Mouse (Mus musculus) embryo, embryonic 11.5 days (tissue): ENCODE data around the gene Notch2.

Experiments
- DNase-seq: peaks from one replicate; pipeline ENCODE4 v3.0.0-alpha.2; 2012; ENCODE audit warnings: low read depth, low spot score

Notch2 gene

GRCm38 (mm10) chr3:97993920-97994545 is 19.3 kb upstream of the Notch2 start:
- no peak for DNase-seq

- no peak for DNase-seq
Measured at GRCm38 (mm10) chr3:97994818-97995217, 18.5 kb upstream of the Notch2 start.

- DNase-seq, result no peak
Measured at GRCm38 (mm10) chr3:97998349-97998748, 15.0 kb upstream of the Notch2 start.

- no peak for DNase-seq
Measured at GRCm38 (mm10) chr3:98003558-98003957, 9.8 kb upstream of the Notch2 start.

- DNase-seq, result no peak
Measured at GRCm38 (mm10) chr3:98004231-98004630, 9.1 kb upstream of the Notch2 start.

GRCm38 (mm10) chr3:98005306-98005705 is 8.0 kb upstream of the Notch2 start:
- no peak for DNase-seq

- no peak for DNase-seq
Measured at GRCm38 (mm10) chr3:98006046-98006691, 7.2 kb upstream of the Notch2 start.

- no peak for DNase-seq
Measured at GRCm38 (mm10) chr3:98006973-98007372, 6.4 kb upstream of the Notch2 start.

GRCm38 (mm10) chr3:98008143-98008542 is 5.2 kb upstream of the Notch2 start:
- no peak for DNase-seq

GRCm38 (mm10) chr3:98009190-98009840 is 4.0 kb upstream of the Notch2 start:
- DNase-seq, result no peak

- no peak for DNase-seq
Measured at GRCm38 (mm10) chr3:98013086-98013400, 284 bp upstream of the Notch2 start.

GRCm38 (mm10) chr3:98015205-98016171 is 2.2 kb downstream of the Notch2 start:
- no peak for DNase-seq

GRCm38 (mm10) chr3:98016901-98017591 is 3.7 kb downstream of the Notch2 start:
- no peak for DNase-seq

- DNase-seq, result no peak
Measured at GRCm38 (mm10) chr3:98018187-98018586, 4.9 kb downstream of the Notch2 start.

GRCm38 (mm10) chr3:98020431-98021229 is 7.3 kb downstream of the Notch2 start:
- DNase-seq, result no peak

- DNase-seq, result no peak
Measured at GRCm38 (mm10) chr3:98024288-98024848, 11.0 kb downstream of the Notch2 start.

- no peak for DNase-seq
Measured at GRCm38 (mm10) chr3:98025521-98025920, 12.2 kb downstream of the Notch2 start.

- no peak for DNase-seq
Measured at GRCm38 (mm10) chr3:98025921-98026880, 12.9 kb downstream of the Notch2 start.

- no peak for DNase-seq
Measured at GRCm38 (mm10) chr3:98027371-98027774, 14.0 kb downstream of the Notch2 start.
